Mouse (Mus musculus): ENCODE results near the gene Ptprn. TPM values are rescaled to one million over a fixed set of nuclear protein-coding genes. Genes with fewer than 3 reads are reported as not detected.
A peak's percentile ranks its signal among the peaks of the same experiment; 100 is the strongest.

Ptprn gene
- total RNA-seq (2021): 46.5 and 57.2 TPM in 2 replicates
- long read RNA-seq, experiment 1, transcript Ptprn-201 (23 exons, 3,554 nt): major isoform, 39 of 84 reads
- long read RNA-seq, experiment 1, partial matches to known transcripts: 39 of 84 reads
- long read RNA-seq, experiment 1, other reads (novel, unspliced or antisense): 6 of 84 reads
- long read RNA-seq, experiment 2, transcript Ptprn-201 (23 exons, 3,554 nt): major isoform, 21 of 41 reads
- long read RNA-seq, experiment 2, partial matches to known transcripts: 18 of 41 reads
- long read RNA-seq, experiment 2, other reads (novel, unspliced or antisense): 2 of 41 reads

DNA sequence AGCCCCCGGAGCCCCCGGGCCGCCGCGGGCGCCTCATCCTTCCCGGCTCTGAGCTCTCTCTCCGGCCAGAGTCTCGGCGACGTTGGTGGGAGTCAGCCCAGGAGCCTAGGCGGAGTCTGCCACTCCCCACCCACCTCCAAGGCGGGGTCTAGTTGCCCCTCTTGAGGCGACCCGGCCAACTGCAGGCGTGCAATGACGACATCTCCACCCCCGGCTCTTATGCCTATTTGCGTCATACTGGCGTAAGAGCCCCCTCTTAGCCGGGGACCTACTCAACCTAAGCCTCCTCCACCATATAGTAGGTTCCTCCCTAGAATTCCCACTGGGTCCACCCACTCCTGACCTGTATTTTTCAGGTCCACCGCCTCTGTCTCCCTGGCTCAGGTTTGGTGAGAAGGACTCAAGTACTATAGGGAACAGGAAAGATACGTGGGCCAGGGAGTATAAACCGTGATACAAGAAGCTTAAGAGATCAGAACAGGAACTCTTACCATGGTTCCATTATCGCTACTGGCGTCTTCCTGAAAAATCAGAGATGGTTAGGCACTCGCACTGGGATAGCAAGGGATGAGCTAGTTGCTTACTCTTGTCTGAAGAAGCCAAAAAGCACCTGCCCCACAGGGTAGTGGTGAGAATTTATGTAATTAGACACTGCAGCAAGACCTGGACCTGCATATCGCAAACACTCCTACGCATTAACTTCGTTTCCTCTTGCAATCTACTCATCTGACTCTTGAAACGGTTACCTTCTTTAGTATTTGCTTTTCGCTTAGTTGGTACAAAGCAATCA lies at the start of gene Ptprn:
Ptprn (minus strand) TSS at position 412 of the 790 bp plus-strand sequence.
- no peak for DNase-seq

DNA sequence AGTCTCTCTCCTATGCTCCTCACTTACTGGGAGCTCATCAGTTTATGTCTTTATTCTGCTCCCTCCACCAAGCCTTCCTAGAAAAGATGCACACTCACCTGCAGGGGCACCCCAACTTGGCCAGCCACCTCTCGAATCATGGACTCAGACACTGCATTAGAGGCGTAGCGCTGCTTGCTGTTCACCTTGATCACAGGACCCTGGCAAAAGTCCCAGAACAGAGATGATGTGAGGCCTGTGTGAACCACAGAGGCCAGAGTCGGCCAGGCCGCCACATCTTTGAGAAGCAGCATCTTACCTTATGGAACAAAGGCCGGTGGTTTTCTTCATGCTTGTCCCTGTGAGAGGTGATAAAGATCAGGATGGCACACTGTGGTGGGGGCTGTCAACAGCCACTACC lies 47.4 kb upstream of the Ptprn start:
- DNase-seq: peak; percentile 32

DNA sequence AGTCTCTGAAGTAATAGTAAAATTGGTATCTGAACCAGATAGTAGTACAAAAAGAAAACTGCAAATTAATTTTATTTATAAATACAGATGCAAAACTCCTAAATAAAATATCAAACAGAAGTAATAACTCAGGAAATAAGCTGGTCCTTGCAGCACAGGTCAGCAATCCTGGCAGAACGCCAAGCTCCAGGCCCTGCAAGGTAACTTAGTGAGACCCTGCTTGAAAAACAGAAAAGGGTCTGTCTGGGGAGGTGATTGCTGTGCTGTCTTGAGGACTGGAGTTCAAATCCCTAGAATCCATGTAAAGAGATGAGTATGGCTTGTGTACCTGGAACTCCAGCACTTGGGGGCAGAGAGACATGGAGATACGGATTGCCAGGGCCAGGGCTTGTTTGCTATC lies 40.4 kb upstream of the Ptprn start:
- no peak for DNase-seq

DNA sequence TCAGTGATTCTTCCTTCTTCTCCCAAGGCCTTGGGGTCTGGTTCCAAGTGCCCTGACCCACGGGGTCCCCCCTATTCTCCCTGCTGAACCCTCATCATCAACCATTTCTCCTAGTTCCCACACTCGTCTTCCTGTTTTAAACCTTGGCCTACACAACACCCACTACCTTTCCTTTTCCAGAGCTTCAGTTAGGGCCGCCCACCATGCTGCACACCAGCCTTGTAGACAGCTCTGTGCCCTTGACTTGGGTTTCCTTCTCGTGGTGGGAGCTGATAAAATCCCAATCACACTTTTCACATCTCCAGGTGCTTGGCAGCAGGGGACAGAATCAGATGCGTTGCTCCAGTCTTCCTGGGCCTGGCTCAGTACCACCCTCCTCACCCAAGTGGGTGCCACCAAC lies 30.0 kb upstream of the Ptprn start:
- no peak for DNase-seq

DNA sequence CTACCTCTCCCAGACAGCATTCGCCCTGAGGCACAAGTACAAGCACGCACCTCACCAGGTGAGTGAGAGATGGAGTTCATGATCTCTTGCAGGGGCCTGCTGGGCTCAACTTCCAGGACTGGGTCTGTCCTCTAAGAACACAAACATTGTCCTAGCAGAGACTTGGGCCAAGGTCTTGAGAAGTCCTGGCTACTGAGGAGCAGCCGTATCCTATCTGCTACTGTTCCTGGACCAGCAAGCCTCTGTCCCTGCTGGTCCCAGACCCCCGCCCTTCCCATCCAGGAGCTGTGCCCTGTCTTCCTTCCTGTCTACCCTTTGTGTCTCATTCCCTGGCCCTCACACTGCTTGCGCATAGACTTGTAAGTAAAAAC lies 29.0 kb upstream of the Ptprn start:
- no peak for DNase-seq

DNA sequence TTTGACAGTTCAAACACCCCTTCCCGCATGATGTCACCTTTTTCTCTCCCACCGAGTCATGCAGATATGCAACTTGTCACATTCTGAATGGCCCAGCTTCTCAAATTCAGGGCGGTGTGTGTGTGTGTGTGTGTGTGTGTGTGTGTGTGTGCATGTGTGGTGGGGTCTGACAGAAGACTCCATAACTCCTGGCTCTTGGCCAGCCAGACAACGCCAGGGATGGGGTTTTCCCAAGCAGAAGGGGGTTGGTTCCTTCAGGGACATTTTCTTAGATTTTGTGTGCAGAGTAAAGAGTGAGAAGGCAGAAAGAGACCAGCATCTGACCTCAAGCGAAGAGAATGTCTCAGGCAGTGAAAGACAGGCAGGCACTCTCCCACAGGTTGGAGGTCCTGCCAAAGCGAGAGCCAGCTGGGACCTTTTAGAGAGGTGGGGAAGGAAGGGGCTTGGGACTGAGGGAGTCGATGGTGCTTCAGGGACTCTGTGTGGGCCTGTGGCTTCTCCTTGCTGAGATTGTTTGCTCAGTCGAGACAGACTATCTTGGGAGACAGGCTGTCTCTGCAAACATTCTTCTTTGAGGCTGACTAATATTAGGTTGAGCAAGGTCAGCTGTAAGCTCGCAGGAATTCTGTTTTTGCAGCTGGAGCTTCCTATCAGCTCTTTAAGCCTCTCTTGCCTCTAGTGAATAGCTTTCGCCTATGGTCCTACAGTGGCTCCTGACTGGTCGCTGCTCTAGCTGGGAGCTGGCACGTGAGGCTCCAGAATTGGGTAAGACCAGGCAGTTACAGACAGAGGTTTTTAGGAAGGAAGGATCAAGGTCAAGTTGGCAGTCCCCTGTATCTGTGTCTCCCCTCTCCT lies 28.4 kb upstream of the Ptprn start:
- DNase-seq: no peak

DNA sequence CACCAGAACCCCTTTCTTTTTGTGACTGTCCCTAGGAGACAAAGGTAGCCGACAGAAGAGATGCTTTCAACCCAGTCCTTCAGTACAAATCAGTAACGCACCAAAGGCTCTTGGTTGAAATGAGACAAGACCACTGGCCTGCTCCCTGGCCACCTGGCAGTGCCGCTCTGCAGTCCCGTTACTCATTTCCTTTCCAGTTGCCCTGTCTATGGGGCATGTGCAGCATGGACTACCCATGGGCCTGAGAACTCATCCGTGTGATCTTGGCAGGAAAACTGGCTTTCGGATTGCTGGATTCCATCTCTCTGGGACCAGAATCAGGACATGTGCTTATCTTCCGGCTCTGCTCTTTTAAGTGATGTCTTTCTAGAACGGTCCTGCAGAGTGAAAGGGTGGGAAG lies 27.0 kb upstream of the Ptprn start:
- no peak for DNase-seq

DNA sequence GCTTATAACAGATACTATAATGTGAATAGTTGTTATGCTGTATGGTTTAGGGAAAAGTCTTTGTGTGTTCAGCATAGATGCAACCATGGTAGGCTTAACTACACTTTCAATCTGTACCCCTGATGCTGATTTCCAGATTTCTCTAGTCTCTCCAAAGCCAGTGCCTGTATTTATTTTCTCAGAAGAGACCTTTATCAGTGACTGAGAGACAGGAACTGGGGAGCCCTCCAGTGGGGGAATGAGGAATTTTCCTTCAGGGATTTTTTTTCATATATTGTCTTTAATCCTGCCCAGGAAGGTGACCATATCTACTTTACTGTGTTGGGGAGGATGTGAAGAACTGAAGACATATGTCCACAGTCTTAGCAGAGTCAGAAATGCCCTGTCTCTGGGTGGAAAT lies 26.3 kb upstream of the Ptprn start:
- DNase-seq: no peak

DNA sequence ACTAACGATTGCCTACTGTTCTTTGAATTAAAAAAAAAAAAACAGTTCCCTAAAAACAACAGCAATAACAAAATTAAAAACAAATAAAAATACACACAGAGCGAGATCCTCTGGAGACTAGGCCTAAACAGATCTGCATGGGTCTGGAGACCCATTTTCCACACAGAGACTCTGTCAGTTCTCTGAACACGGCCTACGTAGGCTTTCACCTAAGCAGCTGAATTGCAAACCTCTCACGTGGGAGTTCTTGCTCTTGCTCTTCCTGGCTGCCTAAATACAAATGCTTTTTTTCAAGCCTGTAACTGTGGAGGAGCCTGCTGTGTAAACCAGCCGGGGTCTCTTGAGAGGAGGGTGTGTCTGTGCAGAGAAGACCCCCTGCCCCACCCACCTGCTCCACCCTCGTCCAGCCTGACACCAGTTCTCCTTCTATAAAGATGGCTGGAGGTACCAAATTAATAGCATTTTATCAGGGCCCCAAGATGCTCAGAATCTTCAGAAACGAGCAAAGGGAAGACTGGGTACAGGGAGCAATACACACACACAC lies 25.7 kb upstream of the Ptprn start:
- DNase-seq: no peak

DNA sequence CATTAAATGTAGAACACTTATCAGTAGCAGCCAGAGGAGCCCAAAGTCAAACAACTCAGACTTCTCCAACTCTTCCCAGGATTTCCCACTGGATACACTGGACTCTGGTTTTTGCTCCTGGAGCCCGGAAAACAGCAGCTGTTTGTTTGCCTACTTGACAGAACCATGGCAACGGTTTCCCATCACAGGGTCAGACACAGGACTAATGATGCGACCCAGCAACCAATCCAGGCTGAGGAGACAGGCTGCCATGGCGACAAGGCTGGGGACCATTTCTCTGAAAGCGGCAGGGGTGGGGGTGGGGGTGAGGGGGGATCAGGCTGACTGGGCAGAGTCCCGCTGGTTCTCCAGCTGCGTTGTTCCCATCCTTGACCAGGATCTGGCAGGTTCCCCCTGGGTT lies 25.1 kb upstream of the Ptprn start:
- DNase-seq: no peak

DNA sequence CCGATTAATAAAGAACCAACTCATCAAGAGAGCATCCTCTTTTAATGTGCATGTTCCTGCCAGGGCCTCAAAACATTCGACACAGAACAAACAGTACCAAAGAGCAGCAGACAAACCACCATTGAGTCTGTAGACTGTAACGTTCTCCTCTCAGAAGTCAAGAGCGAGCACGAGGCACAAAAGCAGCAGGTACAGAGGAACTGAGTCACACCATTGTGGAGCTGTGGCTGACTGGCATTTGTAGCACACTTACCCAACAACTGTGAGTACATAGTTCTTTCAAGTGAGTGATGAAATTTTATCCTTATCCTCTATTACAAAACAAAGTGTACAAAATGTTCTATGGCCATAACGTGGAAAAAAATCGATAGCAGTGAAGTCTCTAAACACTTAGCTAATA lies 20.6 kb upstream of the Ptprn start:
- DNase-seq: no peak

DNA sequence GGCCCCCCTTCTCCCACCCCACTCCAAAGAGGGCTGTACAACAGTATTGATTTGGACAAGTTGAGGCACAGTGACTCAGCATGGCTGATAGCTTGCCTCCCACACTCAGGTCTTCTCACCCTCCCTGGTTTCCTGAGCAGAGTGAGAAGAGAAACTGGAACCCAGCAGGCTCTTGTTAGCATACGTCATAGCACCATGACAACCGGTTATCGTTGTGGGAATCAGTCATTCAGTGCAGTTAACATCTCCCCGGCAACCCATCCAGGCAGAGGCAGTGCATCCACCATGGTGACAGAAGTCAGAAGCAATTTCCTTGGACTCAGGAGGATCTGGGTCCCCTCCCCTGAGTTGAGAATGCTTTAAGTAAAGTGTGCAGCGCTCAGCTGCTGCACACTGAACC lies 18.7 kb upstream of the Ptprn start:
- DNase-seq: no peak

DNA sequence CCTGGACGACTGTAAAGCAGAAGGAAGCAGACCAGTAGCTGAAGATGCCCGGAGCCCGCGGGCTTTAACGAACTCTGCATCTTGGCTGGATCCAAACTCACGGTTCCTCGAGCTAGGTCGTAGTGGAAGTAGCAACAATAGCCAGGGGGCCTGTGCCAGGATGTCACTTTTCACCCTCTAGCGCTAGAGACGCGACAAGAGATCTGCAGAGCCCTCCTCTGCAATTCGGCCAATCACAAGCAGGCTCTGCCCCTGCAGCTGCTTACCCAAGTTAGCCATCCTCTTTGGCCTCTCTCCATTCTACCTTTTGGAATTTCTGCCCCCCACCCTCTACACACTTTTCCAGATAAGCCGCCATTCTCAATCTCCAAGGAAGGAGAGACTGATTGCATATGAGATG lies 13.9 kb upstream of the Ptprn start, which contains the start of gene Resp18:
Resp18 (minus strand) TSS at position 188 of the 400 bp plus-strand sequence.
- DNase-seq: no peak

DNA sequence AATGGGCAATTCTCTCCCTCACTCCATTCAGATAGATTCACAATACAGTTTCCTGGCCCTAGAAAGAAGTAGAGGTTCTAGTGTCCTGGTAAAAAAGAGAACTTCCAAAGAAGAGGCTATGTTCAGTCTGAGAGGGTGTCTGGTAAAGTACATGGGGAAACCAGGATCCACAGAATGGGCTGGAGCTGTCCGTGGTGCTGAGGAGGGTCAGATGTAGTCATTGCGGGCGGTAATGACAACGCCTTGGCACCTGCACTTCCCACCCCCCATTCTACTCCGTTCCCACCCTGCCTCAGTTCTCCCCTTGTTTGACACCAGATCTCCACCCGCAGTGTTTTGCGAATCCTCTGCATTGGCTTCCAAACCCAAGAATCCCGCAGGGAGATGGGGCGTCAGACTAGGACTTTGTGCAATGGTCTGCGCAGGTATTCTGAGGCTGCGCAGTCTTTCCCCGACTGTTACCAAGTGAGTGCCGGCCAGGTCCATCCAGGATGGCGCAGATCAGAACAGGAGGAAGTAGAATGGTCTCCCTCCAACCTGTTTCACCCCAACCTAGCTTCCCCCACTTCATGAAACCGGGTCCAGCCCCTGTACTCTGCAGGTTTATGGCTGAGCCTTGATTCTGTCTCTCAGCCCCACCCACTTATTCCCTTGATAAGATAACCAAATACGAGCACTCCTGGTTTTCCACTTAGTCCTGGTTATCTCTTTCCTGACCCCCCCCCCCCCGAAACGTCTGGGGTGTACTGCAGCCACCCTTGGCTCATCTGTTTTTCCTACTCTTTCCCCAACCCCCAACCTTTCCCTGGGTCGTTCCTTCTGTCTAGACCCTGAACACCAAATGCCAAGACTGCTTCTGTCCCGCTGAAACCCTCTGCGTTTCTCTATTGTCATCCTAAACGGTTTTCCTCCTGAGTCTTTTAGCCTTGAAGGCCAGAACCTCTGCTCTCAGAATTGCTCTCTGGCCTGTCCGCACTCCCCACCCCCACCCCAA lies 13.2 kb upstream of the Ptprn start:
- DNase-seq: peak; percentile 81

DNA sequence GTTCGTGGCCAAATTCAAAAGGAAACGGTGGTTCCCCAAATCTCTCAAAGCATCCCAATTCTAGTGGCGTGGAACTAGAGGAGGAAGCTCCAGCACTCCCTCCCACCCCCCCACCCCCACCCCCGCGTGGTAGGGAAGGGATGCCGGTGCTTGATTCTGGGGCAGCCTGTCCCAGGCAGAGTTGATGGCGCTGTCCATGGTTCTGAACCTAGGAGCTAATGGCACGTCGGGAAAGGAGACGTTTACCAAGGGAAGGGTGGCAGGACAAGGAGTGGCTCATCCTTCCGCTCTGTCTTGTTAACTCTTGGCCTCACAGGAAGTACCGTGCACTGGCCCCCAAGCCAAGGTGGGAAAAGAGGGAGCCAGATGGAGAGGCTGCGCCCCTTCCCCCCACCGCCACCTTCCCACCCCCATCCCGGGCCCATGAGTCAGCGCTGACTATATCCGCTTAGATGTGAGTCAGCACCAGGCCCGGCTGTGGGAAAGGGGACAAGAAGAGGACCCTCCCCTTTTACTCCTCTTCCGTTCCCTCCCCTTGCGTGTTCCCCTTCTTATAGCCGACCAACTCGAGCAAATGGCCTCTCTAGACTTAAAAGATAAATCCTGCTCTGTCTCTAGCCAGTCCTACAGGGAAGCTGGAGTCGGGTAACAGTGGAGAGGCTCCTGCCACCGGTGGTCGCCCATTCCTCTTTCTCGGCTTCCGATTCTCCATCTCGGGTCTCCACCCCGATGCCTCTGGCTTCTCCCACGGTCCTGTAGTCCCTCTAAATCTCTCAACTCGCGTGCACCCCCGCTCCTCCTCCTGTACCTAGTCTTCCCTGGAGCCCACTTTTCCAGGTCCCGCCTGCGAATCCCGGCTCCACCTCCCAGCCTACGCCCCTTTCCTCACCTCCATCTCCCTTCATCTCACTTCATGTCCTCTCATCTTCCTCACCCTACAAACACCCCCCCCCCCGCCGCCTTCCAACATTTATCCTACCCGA lies 1.0 kb downstream of the Ptprn start:
- peak; percentile 90 for DNase-seq

DNA sequence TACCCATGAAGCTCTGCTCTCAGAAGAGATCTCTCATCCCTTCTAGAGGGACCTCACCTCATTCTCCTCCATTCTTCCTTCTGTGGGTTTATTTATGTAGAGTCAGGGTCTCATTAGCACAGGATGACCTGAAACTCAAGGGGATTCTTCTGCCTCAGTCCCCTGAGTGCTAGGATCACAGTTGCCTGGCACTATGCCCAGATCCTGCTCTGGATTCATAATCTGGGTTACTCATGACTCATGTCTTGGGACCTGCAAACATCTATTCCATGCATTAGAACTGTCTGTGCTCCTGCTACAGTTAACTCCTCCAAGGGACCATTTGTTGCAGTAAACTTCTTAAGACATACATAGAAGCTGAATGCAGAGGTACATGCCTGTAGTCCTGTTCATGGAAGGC lies 3.0 kb downstream of the Ptprn start:
- DNase-seq: no peak

DNA sequence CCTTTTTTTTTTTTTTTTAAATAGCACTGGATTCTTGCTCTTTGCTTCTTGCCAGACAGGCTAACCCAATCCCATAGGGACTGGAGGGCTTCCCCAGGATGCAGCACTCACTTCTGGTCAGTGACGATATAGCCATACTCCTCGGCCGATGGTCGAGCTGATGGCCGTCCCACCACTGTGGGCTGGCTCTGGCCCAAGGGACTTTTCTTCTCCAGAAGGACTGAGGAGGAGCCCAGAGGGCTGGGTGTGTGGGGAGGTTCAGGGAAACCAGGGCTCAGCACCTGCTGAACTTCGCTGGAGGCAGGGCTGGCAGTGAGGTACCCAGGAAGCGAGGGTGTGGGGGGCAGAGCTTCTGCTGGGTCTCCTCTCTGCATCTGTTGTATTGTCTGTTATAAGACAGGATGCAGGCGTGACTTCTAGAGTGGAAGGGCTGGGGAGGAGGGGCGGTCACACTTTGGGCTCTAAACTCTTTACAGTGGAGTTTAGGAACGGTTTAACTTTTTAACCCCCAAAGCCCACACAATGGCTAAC lies 8.7 kb downstream of the Ptprn start:
- DNase-seq: no peak

DNA sequence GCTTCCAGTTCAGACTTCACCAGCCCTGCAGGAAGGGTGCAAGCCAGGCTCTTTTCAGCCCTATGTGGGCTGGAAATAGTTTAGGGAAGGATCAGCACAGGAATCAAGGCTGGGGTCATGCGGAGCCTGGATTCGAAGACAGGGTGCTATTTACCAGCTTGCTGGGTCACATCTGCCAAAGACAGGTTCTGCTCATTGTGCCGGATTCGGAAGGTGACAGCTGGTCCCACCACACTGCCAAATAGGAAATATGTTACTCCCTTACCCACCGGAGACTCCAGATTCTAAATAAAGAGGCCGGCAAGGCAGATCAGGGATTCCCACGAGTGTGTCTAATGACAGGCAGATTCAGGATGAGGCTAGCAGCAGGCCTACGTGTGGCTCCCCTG lies 9.7 kb downstream of the Ptprn start:
- no peak for DNase-seq

DNA sequence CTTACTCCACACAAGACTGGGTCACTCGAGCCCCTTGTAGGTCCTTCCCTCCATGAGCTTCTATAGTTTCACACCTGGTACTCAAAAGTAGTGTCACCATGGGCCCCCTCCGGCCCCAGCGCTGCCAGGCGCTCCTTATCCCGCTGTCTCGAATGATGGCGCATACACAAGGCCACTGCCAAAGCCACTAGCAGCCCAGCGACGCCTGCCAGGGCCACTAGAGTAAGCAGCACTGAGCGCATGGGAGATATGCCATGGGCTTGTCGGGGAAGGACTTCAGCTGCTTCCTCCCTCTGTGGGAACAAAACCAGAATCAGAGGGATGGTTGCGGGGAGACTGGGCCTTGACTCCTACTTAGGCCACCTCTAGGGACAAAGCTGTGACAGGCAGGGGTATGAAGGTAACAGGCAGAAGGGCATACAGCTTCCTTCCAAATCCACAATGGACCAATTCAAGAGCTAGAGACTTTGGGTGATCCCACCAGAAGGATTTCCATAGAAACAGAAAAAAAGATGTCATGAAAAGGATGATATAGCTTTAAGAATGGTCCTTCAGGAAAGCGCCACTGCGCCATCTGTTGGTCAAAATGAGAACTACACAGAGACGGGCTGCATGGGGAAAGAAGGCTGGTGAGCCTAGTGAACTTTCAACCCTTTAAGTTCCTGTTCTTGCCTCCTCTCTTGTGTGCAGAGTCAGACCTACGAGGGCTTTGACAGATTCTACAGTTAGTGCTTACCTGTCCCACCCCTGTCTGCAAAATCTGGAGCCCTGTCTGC lies 10.3 kb downstream of the Ptprn start:
- DNase-seq: peak; percentile 86
